Mouse (Mus musculus): ENCODE results near the gene Nomo1. TPM values are rescaled to one million over a fixed set of nuclear protein-coding genes. Genes with fewer than 3 reads are reported as not detected.

The Nomo1 gene
- total RNA-seq, 2 experiments from 2014 or later: 67.2 to 68.2 TPM

DNA sequence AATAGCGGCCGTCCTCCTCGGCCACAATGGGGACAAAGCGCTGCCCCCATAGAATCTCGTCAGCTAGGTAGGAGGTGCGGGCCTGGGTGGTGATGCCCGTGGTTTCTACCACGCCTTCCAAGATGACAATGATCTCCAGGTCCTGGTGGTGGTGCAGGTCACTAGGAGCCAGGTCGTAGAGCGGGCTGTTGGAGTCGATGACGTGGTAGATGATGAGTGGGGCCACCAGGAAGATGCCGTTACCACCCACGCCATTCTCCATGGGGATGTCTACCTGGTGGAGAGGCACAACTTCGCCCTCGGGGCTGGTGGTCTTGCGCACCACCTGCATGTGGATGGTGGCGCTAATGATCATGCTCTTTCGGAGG is 65.4 kb downstream of the Nomo1 start:
- intact Hi-C loops (cut with DNase I): loop anchor here (5.0 to 10.0 kb wide), 2 partner anchors 276 to 508 kb away; partner anchors contain the start of gene Myod1
- peak in 1 of 2 experiments; percentile 27 for DNase-seq

DNA sequence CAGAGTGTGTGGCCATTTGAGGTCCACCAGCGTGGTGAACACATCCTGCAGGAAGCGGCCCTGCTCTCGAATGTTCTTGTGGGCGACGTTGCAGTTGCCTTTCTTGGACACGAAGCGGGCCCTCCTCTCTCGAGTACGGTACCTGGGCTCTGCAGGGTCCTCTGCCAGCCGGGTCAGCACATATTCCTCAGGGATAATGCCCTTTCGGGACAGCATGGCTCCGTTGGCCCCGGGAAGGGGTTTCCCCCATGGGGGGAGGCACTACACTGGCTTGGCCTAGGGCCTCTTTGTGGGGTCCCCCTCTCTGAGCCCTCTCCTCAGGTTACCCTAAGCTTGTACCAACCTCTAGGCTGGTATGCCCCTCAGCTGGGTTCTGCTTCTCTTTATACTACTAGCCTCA is 66.2 kb downstream of the Nomo1 start:
- intact Hi-C loops (cut with DNase I): loop anchor here (5.0 to 10.0 kb wide), 2 partner anchors 275 to 508 kb away; partner anchors contain the start of gene Myod1
- DNase-seq: peak; percentile 36 to 50

- peak; percentile 82 to 87 for DNase-seq
- intact Hi-C loops (cut with DNase I): no loop called here
These were observed 67.1 kb downstream of the Nomo1 start, which contains the start of gene Kcnj11 for GRCm38 (mm10) chr7:46100563-46100962. TSS of gene Kcnj11 (minus strand) at chr7:46100764.

- no peak for DNase-seq
- intact Hi-C loops (cut with DNase I): no loop called here
These were observed 69.6 kb downstream of the Nomo1 start for GRCm38 (mm10) chr7:46103075-46103591.

- DNase-seq: peak in 1 of 2 experiments; percentile 29
- intact Hi-C loops (cut with DNase I): no loop called here
These were observed 70.3 kb downstream of the Nomo1 start for GRCm38 (mm10) chr7:46103771-46104170.

- peak; percentile 57 to 67 for DNase-seq
- intact Hi-C loops (cut with DNase I): no loop called here
These were observed 70.9 kb downstream of the Nomo1 start for GRCm38 (mm10) chr7:46104256-46104915.

GRCm38 (mm10) chr7:46105484-46105883 is 72.0 kb downstream of the Nomo1 start:
- no peak for DNase-seq
- intact Hi-C loops (cut with DNase I): no loop called here

GRCm38 (mm10) chr7:46110079-46110478 is 76.6 kb downstream of the Nomo1 start:
- intact Hi-C loops (cut with DNase I): no loop called here
- DNase-seq: no peak

- intact Hi-C loops (cut with DNase I): no loop called here
- DNase-seq: peak; percentile 22 to 44
These were observed 77.8 kb downstream of the Nomo1 start for GRCm38 (mm10) chr7:46111212-46111817.

DNA sequence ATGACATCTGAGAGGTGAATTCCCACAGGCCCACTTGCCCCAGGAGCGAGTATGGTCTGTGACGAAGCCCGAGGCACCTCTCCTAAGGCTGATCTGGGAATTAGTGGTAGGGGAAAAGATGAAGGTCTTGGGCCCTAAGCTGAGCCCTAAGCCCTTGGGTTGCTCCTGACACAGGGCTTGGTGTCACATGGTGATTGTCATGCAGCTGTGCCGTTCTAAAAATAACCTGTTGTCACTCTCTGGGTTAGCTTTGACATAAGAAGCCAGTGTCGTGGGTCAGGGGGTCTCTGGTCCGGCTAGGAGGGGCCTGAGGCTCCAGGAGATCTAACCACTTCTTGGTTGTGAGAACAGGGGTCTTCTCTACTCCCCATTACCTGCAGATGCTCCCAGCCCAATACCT is 78.4 kb downstream of the Nomo1 start:
- intact Hi-C loops (cut with DNase I): no loop called here
- DNase-seq: peak; percentile 47 to 58

DNA sequence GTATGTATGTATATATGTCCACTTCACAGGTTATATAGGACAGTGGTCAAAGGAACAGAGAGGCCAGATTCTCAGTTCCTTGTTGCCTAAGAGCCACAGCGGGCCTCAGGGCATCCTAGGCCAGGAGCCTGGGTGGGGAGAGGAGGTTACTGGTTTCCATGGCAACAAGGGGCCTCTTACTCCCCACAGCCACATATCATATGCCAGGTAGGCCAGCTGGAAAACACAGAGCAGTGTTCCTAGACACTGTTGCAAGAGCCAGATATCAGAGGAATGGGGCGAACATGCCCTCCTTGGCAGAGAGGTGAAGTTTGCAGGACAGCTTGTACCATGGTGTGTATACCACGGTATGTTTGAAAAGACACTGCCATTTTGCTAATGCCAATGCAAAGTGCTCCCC is 79.9 kb downstream of the Nomo1 start:
- peak in 1 of 2 experiments; percentile 36 for DNase-seq
- intact Hi-C loops (cut with DNase I): no loop called here

DNA sequence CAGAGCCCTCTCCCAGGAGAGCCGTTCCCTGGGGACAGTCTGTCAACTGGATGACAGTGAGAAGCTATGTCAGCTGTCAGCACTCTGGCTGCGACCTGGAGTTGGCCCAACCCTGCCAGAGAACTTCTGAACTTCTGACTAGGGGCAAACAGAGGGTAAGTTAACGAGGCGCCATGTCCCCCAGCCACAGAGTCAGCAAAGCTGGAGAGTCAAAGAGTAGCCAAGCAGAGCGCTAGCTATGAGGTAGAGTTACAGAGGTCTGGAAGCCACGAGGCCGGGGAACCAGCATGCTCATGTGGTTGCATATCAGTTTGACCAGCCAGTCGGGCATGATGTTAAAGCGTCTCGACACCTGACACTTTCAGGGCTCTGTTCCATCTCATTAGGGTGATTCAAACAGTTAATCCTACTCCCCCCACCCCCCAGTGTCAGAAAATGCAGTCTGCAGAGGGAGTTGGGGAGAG is 82.7 kb downstream of the Nomo1 start:
- intact Hi-C loops (cut with DNase I): no loop called here
- peak; percentile 79 to 87 for DNase-seq

- intact Hi-C loops (cut with DNase I): no loop called here
- DNase-seq: no peak
These were observed 83.5 kb downstream of the Nomo1 start for GRCm38 (mm10) chr7:46117035-46117434.

DNA sequence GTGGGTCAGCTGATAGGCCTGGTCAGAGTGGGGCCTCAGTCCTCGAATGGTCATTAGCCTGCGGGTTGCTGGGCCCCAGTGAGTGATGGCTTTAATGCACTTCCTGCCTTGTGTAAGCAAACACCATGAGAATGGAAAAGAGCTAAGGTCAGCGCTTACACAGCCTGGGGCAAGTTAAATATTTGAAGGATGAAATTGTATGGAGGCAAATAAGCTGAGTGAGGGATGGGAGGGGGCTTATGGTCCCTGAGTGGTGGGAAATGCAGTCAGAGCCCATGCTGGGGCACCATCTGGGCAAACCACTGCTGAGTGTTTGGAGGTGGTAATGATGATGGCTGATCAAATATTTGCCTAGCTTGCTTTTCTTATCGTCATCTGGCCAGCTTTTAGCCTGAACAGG is 89.5 kb downstream of the Nomo1 start:
- no peak for DNase-seq
- intact Hi-C loops (cut with DNase I): no loop called here

DNA sequence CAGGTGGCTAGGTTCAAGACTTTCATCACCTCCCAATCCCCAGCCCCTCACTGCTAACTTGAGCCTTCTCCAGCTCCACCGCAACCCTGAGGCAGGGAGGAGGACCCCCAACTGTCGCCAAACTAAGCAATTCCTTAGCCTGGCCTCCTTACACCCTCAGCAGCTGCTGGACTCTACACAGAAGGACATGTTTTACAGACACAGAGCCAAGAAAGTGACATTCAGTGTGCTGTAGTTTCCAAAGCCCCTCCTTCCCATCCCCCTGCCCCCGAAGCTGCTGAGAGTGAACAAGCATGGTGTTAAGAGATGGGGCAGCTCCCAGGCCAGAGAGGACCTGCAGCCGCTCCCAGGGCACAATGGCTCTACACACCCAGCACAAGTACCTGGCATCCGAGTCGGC is 91.0 kb downstream of the Nomo1 start:
- intact Hi-C loops (cut with DNase I): no loop called here
- no peak for DNase-seq

DNA sequence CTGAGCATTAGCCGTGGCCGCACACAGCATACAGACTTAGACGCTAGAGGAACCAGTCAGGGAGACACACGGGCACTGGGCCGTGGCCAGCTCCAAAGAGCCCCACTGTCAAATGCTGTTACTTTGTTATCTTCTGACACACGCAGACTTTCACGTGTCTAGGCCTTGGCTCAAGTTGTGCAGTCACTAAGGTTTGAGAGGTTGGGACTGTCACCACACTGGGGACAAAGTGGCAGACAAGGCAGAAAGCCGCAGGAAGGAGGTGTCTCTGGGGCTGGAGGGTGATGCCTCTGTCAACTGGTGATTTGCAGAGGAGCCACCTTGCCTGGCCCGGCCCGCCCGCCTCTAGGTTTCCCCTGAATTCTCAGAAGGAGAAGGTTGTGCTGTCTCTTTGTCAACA is 91.8 kb downstream of the Nomo1 start:
- peak; percentile 46 to 54 for DNase-seq
- intact Hi-C loops (cut with DNase I): no loop called here

- intact Hi-C loops (cut with DNase I): no loop called here
These were observed 94.7 kb downstream of the Nomo1 start for GRCm38 (mm10) chr7:46128196-46128595.

GRCm38 (mm10) chr7:46129463-46130179 is 96.1 kb downstream of the Nomo1 start:
- no peak for DNase-seq
- intact Hi-C loops (cut with DNase I): no loop called here

More at GRCm38 (mm10) chr7:46128196-46128595, 94.7 kb downstream of the Nomo1 start:
- DNase-seq: no peak

DNA sequence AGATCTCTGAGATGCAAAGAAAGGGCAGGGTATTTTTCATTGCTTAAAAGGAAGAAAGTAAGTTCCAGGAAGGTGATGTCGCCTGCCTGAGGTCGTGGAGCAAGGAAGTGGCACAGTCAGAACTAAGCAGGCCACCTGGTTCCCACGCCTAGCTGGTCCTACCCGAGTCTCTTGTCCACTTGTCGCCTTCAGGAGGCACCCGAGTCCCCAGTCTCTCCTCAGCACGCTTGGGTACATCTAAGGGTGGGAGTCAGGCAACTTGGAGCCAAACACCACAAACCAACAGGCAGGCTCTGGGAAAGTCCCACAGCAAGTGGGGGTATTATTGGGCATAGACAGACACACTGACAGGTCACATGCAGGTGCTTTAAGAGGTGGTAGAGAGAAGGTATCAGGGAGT is 97.2 kb downstream of the Nomo1 start:
- intact Hi-C loops (cut with DNase I): no loop called here

GRCm38 (mm10) chr7:46131266-46131665 is 97.8 kb downstream of the Nomo1 start:
- no peak for DNase-seq
- intact Hi-C loops (cut with DNase I): no loop called here

More for the DNA sequence above, 97.2 kb downstream of the Nomo1 start:
- no peak for DNase-seq

- intact Hi-C loops (cut with DNase I): no loop called here
- DNase-seq: no peak
These were observed 98.3 kb downstream of the Nomo1 start for GRCm38 (mm10) chr7:46131806-46132205.
